Mouse (Mus musculus) hindbrain, embryonic 13.5 days (tissue): ENCODE results near the gene Fes. TPM values are rescaled to one million over a fixed set of nuclear protein-coding genes. Genes with fewer than 3 reads are reported as not detected.
A peak's percentile ranks its signal among the peaks of the same experiment; 100 is the strongest.
"Not testable (repeated sequence)": the region's sequence is repeated elsewhere in the genome, so short reads cannot be mapped to it uniquely, and the experiment has no call there.

Source experiments
- ATAC-seq: fragments of 200-750 bp; cut with Nextera tagmentation; 2 replicates; pipeline ENCODE4 v1.8.0; 2017; ENCODE audit warnings: moderate TSS enrichment; ENCODE audit not compliant: low FRiP score
- H3K27ac ChIP-seq: fragments of 300-500 bp; sonication (generic); 2 replicates; pipeline ENCODE4 v1.5.1; 2015; ENCODE audit warnings: inconsistent platforms, mild to moderate bottlenecking, moderate library complexity
- H3K27me3 ChIP-seq: fragments of 300-500 bp; sonication (generic); 2 replicates; pipeline ENCODE4 v1.6.1; 2015; ENCODE audit warnings: mild to moderate bottlenecking, inconsistent platforms
- H3K36me3 ChIP-seq: fragments of 300-500 bp; sonication (generic); 2 replicates; pipeline ENCODE4 v1.6.1; 2015; ENCODE audit warnings: mild to moderate bottlenecking, inconsistent platforms
- H3K4me1 ChIP-seq: fragments of 300-500 bp; sonication (generic); replicated peaks from 2 replicates; pipeline ENCODE4 v1.6.1; 2015; ENCODE audit warnings: inconsistent platforms
- H3K4me2 ChIP-seq: fragments of 300-500 bp; sonication (generic); 2 replicates; pipeline ENCODE4 v1.6.1; 2015; ENCODE audit warnings: inconsistent platforms, mild to moderate bottlenecking, moderate library complexity
- H3K4me3 ChIP-seq: fragments of 300-500 bp; sonication (generic); 2 replicates; pipeline ENCODE4 v1.5.1; 2015; ENCODE audit warnings: mild to moderate bottlenecking, inconsistent platforms
- H3K9ac ChIP-seq: fragments of 300-500 bp; sonication (generic); 2 replicates; pipeline ENCODE4 v1.6.1; 2015; ENCODE audit warnings: mild to moderate bottlenecking, inconsistent platforms
- H3K9me3 ChIP-seq: fragments of 300-500 bp; sonication (generic); 2 replicates; pipeline ENCODE4 v1.6.1; 2016; ENCODE audit warnings: inconsistent platforms
- WGBS: fragments of 180-500 bp; shearing (Covaris S2); methylation state at CpG from one replicate; pipeline ENCODE4 v1.1.7; 2015; 5-methylcytosine and 5-hydroxymethylcytosine counted together
- polyA plus RNA-seq: library from polyadenylated mRNA; unstranded; fragments of >200 nt; fragmentation: Nextera tagmentation; extraction: Ambion mirVana; gene quantifications from 2 replicates; pipeline ENCODE4 v1.2.1, GENCODE M21; 2015

Gene Fes
- polyA plus RNA-seq, 1 experiment from 2014 or later = 6.1 TPM

DNA sequence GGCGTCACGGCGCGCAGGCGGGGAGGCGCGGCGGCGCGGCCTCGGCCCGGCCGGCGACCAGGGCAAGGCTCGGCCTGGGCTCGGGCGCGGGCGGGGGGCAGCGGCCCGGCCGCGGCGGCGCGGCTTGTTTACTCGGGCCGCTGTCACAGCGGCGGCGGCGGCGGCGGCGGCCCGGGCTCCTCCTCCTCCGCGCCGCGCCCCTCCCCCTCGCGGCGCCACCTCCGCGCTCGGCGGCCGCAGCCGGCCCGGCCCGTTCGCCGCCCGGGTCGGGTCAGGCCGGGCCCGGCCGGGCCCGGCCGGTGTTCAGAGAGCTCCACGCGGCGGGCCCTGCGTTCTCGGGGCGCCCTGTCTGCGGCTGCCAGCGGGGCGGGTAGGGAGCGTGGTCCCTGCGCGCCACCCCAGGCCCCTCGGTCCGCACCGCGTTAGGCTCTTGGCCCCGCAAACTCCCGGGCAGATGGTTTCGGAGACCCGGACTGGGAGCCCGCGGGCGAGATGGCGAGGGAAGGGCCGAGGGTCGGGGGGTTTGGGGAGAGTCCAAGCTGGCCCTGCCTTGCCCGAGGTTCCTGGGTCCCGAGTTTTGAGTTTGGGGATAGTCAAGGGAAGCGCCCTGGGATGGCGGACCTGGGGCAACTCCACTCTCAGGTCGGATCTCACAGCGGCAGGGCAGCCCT, 15.0 kb upstream of the Fes start:
- peak; percentile 66 for ATAC-seq
- peaks cover 31% of the 10 kb centered on the region for H3K4me1 ChIP-seq
- WGBS = under 1% methylated on average over 40 of the region's 92 CpGs

DNA sequence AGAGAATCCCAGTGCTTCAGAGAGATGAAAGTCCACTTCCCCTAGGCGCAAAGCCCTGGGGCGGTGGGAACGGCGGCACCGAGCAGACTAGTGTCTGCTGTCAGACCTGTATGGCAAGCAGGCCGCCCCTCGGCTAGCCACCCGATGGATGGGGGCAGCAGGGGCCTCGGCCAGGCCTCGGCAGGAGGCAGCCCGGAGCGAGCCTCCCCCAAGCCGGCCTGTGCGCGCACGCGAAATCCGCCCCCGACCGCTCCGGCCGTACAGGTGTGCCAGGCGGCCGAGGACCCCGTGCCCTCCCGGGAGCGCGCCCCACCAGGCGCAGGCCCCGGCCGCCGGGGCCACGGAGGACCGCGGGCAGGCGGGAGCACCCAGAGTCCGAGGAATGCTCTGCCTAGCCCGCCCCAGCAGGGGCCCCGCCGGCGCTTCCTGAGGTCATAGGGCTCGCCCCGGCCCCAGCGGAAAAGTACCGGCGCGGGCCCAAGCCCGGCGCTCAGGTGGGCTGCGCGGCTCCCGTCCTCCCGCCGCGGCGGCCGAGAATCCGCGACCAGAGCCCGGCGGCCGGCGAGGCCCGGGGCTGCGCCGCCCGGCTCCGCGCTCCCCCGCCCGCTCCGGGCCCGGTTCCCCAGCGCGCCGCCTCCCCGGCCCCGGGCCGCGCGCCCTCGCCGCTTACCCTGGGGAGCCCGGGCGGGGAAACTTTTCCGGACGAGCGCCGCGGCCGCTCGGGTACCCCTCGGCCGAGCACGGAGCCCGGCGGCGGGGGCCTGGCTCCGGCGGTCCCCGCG, 14.3 kb upstream of the Fes start:
- peaks cover 26% of the 10 kb centered on the region for H3K27me3 ChIP-seq
- ATAC-seq = peak; percentile 69
- 1% methylated on average over 51 of the region's 102 CpGs for WGBS
- peak overlapping the region; percentile 94 for H3K4me3 ChIP-seq
- H3K4me2 ChIP-seq = peak overlapping the region; percentile 93
- peak overlapping the region; percentile 85 for H3K27ac ChIP-seq
- peaks cover 31% of the 10 kb centered on the region for H3K4me1 ChIP-seq
- H3K9me3 ChIP-seq = no peaks in the 10 kb centered on the region
- peaks cover 5% of the 10 kb centered on the region for H3K36me3 ChIP-seq
- peak overlapping the region; percentile 97 for H3K9ac ChIP-seq

More for the DNA sequence above, 15.0 kb upstream of the Fes start:
- peaks cover 26% of the 10 kb centered on the region for H3K27me3 ChIP-seq
- peak overlapping the region; percentile 93 for H3K4me2 ChIP-seq
- peaks cover 1% of the 10 kb centered on the region; the same call in 1 of the 2 replicates for H3K36me3 ChIP-seq
- peak overlapping the region; percentile 85 for H3K27ac ChIP-seq
- no peaks in the 10 kb centered on the region for H3K9me3 ChIP-seq
- H3K9ac ChIP-seq = peak overlapping the region; percentile 97
- peak overlapping the region; percentile 94 for H3K4me3 ChIP-seq

DNA sequence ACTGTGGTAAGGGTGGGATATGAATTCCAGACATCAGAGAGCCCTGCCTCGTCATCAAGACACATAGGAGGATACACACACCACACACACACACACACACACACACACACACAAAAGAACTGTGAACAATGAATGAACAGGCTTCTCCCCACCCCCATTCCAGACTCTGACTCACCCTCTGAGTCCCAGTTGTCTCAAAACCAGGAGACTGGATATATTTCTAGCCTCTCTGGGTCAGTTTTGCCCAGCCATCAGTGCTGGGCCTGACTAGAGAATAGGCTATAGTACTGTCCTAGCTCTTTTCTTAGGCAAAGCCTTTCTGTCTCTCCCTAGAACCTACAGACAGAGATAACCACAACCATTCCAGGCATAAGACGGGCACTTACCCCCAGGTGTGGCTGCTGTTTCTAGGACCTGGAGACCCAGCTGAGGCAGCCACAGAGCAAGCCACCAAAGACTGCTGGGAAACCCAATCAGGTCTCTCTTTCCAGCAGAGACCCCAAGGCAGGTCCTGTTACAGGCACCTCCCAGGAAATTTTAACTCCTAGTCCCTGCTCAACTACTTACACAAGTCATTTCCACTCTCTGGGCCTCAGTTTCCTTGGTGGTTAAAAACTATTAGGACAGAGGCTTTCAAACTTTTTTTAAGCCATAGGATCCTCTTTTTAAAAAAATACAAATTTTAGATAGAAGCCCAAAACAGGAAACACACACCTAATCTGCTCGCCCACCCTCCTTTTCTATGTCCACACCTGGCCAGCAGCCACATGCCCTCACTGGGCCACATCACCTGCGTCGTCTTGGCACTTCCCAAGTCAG, 13.5 kb upstream of the Fes start:
- Histone ChIP-seq H3K9ac (peak overlapping the region; percentile 97), H3K27me3 (peaks cover 26% of the 10 kb centered on the region), H3K4me2 (peak overlapping the region; percentile 93), H3K36me3 (peaks cover 13% of the 10 kb centered on the region), H3K4me3 (peak overlapping the region; percentile 94), H3K4me1 (peaks cover 31% of the 10 kb centered on the region), H3K27ac (peak overlapping the region; percentile 85; the same call in 1 of the 2 replicates), H3K9me3 (no peaks in the 10 kb centered on the region)
- no peak for ATAC-seq
- WGBS = 29% methylated on average over 5 of the region's 5 CpGs

DNA sequence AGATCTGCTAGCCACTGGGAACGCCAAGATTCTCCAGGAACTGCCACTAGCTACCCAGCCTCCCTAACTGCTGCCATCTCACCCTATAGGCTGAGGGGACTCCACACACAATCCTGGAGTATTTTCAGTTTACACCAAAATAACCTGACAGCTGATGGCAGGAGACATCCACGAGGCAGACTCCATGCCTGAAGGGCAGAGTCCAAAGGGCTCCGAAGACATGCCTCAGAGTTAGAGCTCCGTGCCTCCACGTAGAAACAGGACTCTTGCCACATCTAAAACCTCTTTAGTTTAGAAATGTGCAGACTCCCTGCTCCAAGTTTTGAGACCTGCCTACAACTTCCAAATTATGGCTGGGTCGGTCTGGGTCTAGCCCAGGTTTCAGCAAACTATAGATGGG, 12.8 kb upstream of the Fes start:
- Histone ChIP-seq H3K4me3 (no peak overlapping the region), H3K4me1 (peaks cover 31% of the 10 kb centered on the region), H3K9me3 (no peaks in the 10 kb centered on the region), H3K4me2 (peak overlapping the region; percentile 93), H3K9ac (peak overlapping the region; percentile 97), H3K36me3 (peaks cover 19% of the 10 kb centered on the region), H3K27ac (0 out of 2 replicates have a peak overlapping the region, but pooled peaks have one; percentile 2), H3K27me3 (peaks cover 21% of the 10 kb centered on the region; the same call in 1 of the 2 replicates)
- WGBS = 82% methylated on average over 6 of the region's 6 CpGs
- ATAC-seq = no peak

DNA sequence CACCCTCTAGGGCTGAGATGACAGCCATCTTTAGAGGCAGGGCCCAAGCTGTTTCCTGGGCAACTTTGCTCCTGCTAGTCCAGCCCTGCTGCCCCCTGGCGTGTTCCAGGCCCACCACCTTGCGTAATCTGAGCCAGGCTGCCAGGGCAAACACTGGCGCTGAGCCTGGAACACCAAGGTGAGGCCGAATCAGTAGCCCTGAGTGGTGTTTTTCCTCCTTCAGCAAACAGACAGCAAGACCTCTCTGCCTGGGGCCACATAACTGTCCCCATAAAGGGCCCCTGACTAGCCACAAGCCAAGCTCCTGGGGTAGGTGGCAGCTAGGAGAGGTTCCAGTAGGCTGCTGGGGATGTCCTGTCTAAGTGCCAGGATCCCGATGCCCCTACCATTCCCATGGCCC, 12.4 kb upstream of the Fes start:
- no peak overlapping the region for H3K4me3 ChIP-seq
- H3K9ac ChIP-seq = peak overlapping the region; percentile 97
- no peak for ATAC-seq
- peaks cover 16% of the 10 kb centered on the region; the same call in 1 of the 2 replicates for H3K27me3 ChIP-seq
- 61% methylated on average over 5 of the region's 5 CpGs for WGBS
- H3K9me3 ChIP-seq = no peaks in the 10 kb centered on the region
- 0 out of 2 replicates have a peak overlapping the region, but pooled peaks have one; percentile 2 for H3K27ac ChIP-seq
- H3K36me3 ChIP-seq = peaks cover 23% of the 10 kb centered on the region
- H3K4me1 ChIP-seq = peaks cover 31% of the 10 kb centered on the region
- peak overlapping the region; percentile 13 for H3K4me2 ChIP-seq

DNA sequence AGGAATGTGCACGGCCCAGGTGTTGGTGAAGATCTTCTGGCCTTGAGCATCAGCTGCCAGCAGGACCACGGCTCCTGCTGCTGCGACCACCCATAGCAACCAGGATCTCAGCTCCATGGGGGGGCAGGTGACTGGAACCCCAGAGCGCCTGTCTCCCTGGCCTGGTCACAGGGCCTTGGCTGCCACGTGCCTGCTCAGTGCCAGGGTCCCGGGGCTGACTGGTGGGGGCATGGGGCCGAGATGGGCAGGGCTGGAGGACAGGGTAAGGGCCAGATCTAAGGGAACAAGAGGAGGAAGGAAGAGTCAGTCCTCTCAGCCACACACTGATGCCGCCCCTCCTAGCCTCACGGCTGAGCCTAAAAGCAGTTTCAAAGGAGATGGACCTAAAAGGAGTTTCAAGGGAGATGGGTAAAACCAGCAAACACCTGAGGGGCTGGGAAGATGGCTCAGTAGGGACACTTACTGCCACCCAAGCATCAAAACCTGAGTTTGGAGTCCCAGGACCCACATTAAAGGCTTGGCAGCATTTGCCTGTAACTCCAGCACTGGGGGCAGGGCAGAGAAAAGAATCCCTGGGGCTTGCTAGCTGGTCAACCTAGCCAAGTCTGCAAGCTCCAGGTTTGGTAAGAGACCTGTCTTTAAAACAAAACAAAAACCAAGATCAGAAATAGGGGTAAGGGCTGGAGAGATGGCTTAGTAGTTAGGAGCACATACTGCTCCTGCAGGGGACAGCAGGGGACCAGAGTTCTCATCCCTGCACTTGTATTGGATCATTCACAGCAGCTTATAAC, 11.1 kb upstream of the Fes start:
- Histone ChIP-seq H3K4me2 (no peak overlapping the region), H3K27ac (no peak overlapping the region), H3K27me3 (peaks cover 4% of the 10 kb centered on the region; the same call in 1 of the 2 replicates), H3K36me3 (peaks cover 32% of the 10 kb centered on the region), H3K4me3 (no peak overlapping the region), H3K9ac (0 out of 2 replicates have a peak overlapping the region, but pooled peaks have one; percentile 43), H3K9me3 (no peaks in the 10 kb centered on the region), H3K4me1 (peaks cover 31% of the 10 kb centered on the region)
- WGBS = 78% methylated on average over 9 of the region's 9 CpGs
- ATAC-seq = no peak

DNA sequence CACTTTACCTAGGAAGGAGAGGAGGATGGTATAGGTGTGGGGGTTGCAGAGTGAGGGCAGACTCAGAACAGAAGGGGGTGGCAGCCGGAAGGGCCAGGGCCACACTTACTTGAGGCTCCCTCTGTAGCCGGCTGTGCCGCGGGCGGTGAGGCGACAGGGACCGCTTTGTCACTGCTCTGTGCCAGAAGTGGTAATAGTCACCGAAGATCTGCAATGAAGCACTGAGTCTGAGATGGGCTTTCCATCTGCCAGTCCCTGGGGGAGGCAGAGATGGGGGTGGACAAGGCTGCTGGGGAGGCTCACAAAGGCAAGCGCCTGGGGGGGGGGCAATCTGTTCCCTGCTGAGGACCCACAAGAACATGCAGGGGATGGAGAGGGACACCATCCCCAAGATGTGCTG, 10.2 kb upstream of the Fes start:
- Histone ChIP-seq H3K4me3 (no peak overlapping the region), H3K9ac (no peak overlapping the region), H3K27ac (no peak overlapping the region), H3K9me3 (no peaks in the 10 kb centered on the region), H3K4me2 (no peak overlapping the region), H3K36me3 (peaks cover 41% of the 10 kb centered on the region), H3K4me1 (peaks cover 31% of the 10 kb centered on the region), H3K27me3 (no peaks in the 10 kb centered on the region)
- ATAC-seq = no peak
- 86% methylated on average over 9 of the region's 9 CpGs for WGBS

DNA sequence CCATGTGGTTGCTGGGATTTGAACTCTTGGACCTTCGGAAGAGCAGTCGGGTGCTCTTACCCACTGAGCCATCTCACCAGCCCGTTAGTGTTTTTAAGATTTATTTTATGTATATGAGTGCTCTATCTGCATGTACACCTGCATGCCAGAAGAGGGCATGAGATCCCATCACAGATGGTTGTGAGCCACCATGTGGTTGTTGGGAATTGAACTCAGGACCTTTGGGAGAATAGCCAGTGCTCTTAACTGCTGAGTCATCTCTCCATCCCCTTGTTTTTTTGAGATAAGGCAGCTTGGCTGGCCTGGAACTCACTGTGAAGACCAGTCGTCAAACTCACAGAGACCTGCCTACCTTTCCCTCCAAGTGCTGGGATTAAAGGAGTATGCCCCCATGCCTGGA, 8.7 kb upstream of the Fes start:
- H3K9me3 ChIP-seq, H3K27me3 ChIP-seq, ATAC-seq, H3K27ac ChIP-seq, H3K9ac ChIP-seq, H3K4me2 ChIP-seq, H3K4me3 ChIP-seq: not testable (repeated sequence)
- Histone ChIP-seq H3K36me3 (peaks cover 56% of the 10 kb centered on the region), H3K4me1 (peaks cover 26% of the 10 kb centered on the region)
- 87% methylated on average over 4 of the region's 4 CpGs for WGBS

DNA sequence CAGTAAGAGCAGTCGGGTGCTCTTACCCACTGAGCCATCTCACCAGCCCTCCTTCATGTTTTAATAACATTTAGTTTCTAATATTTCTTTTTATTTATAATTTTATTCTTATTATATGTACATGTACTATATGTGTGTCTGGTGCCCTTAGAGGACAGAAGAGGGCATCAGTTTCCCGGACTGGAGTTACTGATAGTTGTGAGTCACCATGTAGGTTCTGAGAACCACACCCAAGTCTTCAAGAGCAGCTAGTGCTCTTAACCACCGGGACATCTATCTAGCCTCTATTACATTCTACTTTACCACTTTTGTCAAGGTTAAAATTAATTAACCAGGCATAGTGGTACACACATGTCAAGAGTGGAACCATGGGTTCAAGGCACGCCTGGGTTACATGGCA, 6.9 kb upstream of the Fes start:
- 94% methylated on average over 4 of the region's 4 CpGs for WGBS
- H3K9ac ChIP-seq = no peak overlapping the region
- H3K36me3 ChIP-seq = peaks cover 74% of the 10 kb centered on the region
- H3K4me1 ChIP-seq = peaks cover 9% of the 10 kb centered on the region
- no peak overlapping the region for H3K27ac ChIP-seq
- ATAC-seq = no peak
- no peaks in the 10 kb centered on the region for H3K9me3 ChIP-seq
- no peak overlapping the region for H3K4me2 ChIP-seq
- H3K27me3 ChIP-seq = no peaks in the 10 kb centered on the region
- no peak overlapping the region for H3K4me3 ChIP-seq

DNA sequence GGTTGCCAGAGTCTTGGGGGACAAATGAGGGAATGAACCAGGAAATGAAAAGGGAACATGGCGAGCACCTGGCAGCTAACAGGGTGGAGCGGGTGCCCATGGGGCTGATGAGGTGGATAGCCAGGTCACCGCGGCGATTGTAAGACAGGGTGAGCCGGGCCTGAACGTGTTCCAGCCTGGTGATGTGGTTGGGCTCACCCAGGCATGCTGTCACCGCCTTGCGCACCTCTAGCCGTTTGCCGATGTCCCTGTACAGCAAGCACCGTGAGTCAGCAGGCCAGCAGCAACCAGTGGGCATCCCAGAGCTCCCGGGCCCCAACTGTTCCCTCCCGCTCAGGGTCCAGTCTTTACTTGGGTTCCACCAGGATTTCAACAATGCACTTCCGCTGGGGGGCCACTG, 4.4 kb upstream of the Fes start:
- no peak overlapping the region for H3K9ac ChIP-seq
- no peaks in the 10 kb centered on the region for H3K9me3 ChIP-seq
- peaks cover 11% of the 10 kb centered on the region for H3K4me1 ChIP-seq
- no peak for ATAC-seq
- H3K4me2 ChIP-seq = no peak overlapping the region
- no peak overlapping the region for H3K27ac ChIP-seq
- H3K36me3 ChIP-seq = peaks cover 70% of the 10 kb centered on the region
- WGBS = 93% methylated on average over 15 of the region's 15 CpGs
- H3K4me3 ChIP-seq = no peak overlapping the region
- H3K27me3 ChIP-seq = peaks cover 4% of the 10 kb centered on the region

DNA sequence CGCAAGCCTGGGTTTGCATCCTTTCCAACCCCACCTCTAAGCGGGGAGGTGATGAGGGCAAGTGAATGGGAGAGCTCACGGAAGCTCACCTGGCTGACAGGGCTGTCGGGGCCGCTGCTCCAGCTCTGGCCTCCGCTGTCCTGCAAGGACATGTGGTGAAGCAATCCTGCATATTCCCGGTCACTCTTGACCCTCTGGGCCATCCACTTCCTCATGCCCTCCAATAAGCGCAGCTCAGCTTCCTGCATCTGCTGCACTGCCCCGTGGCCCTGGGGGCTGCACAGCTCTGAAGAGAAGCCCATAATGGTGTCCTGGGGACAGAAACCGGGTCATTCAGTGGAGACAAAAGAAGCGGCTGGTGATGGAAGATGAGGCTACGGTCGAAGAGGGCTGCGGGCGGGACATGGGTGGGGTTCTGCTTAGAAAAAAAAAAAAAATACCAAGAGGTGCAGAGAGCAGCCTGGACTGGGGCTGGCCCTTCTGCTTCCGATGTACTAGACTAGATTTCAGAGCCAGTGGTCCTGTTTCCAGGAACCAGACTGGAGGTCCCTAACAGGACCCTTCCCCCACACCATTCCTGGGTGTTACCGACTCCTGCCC, 613 bp downstream of the Fes start:
- Histone ChIP-seq H3K9ac (peak overlapping the region; percentile 61), H3K27ac (no peak overlapping the region), H3K4me2 (peak overlapping the region; percentile 37), H3K4me1 (peaks cover 23% of the 10 kb centered on the region), H3K4me3 (peak overlapping the region; percentile 24), H3K27me3 (peaks cover 21% of the 10 kb centered on the region), H3K9me3 (no peaks in the 10 kb centered on the region), H3K36me3 (peaks cover 25% of the 10 kb centered on the region)
- no peak for ATAC-seq
- 16% methylated on average over 16 of the region's 17 CpGs for WGBS
